Mouse (Mus musculus): Measurements from ENCODE around the gene Vmn1r45.

DNA sequence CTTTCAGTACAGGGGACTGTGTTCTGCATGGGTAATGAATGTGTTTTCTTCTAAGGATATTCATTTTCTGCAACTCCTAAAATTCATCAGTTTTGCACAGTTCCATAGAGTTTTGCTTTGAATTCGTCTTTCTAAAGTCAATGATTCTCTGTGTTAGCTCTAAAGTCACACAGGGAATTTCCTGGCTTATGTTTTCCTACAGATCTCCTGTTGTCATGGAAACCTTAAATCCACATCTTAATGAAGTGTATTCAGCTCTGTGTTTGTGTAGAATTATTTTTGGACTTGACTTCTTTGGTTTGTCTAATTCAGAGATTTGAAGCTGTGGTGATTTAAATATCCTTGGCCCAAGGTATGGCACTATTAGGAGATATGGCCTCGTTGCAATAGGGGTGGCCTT lies 56.6 kb downstream of the Vmn1r45 start:
- TF ChIP-seq CTCF (IDR thresholded peaks at IDR 0.05; ENCODE audit: borderline replicate concordance, control insufficient read depth, extremely low read depth, insufficient read depth, low read length, poor library complexity) (no peak), POLR2A (IDR thresholded peaks at IDR 0.05; ENCODE audit: control insufficient read depth, extremely low read depth, insufficient read depth, low read length, poor library complexity) (no peak)
